Mouse (Mus musculus) cortical plate, adult 2 months (tissue): Measurements from ENCODE around the gene Tbc1d4. TPM values are rescaled to one million over a fixed set of nuclear protein-coding genes. Genes with fewer than 3 reads are reported as not detected.

Experiments
- H3K27ac ChIP-seq: fragments of 200-500 bp; 2 replicates; pipeline ENCODE4 v1.5.1; 2012; ENCODE audit warnings: low read length, control low read depth, inconsistent platforms; ENCODE audit not compliant: insufficient read depth
- H3K4me1 ChIP-seq: fragments of 200-500 bp; 2 replicates; pipeline ENCODE4 v1.6.1; 2011; ENCODE audit warnings: low read length; ENCODE audit not compliant: control insufficient read depth, insufficient read depth
- H3K4me3 ChIP-seq: fragments of 200-500 bp; 2 replicates; pipeline ENCODE4 v1.5.1; 2011; ENCODE audit warnings: mild to moderate bottlenecking, low read length, control low read depth; ENCODE audit not compliant: insufficient read depth
- CTCF ChIP-seq: fragments of 200-500 bp; IDR thresholded peaks from 2 replicates; pipeline ENCODE4 v1.5.1; 2011; ENCODE audit warnings: mild to moderate bottlenecking, control low read depth, low read length; ENCODE audit not compliant: insufficient read depth; ENCODE audit errors: extremely low read depth
- POLR2A ChIP-seq: fragments of 200-500 bp; IDR thresholded peaks from 2 replicates; pipeline ENCODE4 v1.6.1; 2011; ENCODE audit warnings: mild to moderate bottlenecking, low read length, control low read depth; ENCODE audit not compliant: insufficient read depth; ENCODE audit errors: extremely low read depth
- polyA plus RNA-seq: library from polyadenylated mRNA; depleted of rRNA; stranded (reverse); fragments of >200 nt; gene quantifications from 2 replicates; pipeline ENCODE4 v1.2.3, GENCODE M21; 2012

Tbc1d4 gene
- polyA plus RNA-seq, 1 experiment: 6.5 TPM

DNA sequence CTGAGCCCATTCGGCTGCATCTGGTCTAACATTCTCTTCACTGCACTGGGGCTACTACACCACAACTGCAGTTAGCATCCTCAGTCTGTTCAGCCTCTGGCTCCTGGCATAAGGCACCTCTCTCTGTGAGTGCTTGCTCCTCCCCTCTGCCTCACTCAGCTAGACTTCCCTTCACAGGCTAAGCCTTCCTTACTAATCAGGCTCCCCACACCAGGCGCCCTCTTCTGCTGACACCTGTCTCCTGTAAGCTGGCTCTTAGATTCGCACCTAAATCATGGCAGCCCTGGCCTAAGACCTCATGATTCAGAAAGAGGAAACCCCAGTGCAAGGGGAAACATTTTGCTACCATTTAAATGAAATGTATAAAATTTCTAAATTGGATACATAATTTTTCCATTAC, 122.4 kb downstream of the Tbc1d4 start:
- H3K4me3 ChIP-seq: no peak overlapping the region
- H3K27ac ChIP-seq: no peak overlapping the region
- no peak for TF ChIP-seq CTCF
- no peak for TF ChIP-seq POLR2A
- H3K4me1 ChIP-seq: no peaks in the 10 kb centered on the region

DNA sequence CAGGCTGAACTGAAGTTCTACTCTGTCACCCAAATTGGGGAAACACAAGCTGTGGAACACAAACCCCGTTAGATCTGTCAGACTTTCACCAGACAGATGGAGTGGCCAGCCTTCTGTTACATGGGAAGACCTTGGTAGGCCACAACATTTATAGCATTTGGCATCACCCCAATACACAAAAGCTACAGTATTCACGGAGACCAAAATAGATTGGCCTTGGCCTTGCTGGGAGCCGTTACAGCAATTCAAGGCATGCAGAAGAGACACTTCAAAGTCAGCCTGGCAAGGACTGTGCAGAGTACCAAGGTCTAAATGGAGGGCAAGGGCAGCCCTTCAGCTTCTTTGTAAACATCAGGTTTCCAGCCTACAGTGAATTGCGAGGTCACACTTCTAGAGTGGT, 125.8 kb downstream of the Tbc1d4 start:
- no peak for TF ChIP-seq POLR2A
- Histone ChIP-seq H3K4me3 (no peak overlapping the region), H3K27ac (no peak overlapping the region), H3K4me1 (no peaks in the 10 kb centered on the region)

DNA sequence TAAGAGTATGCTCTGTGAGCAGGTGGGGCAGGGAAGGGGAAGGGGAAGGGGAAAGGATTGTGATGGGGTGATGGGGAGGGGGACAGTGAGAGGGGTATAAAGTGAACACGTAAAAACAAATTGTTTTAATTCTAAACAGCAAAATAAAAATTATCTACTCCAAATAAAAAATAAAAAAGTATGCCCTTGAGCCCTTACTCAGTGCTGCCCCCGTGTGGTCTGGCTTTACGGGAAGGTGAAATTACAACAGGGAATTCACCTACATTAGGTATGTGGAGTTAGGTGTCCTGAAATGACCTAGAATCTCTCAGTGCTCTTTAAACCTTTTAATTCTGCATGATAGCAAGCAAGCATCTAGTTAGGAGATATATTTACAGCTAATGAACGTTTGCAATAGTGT, 126.7 kb downstream of the Tbc1d4 start:
- H3K4me1 ChIP-seq: no peaks in the 10 kb centered on the region
- no peak overlapping the region for H3K4me3 ChIP-seq

DNA sequence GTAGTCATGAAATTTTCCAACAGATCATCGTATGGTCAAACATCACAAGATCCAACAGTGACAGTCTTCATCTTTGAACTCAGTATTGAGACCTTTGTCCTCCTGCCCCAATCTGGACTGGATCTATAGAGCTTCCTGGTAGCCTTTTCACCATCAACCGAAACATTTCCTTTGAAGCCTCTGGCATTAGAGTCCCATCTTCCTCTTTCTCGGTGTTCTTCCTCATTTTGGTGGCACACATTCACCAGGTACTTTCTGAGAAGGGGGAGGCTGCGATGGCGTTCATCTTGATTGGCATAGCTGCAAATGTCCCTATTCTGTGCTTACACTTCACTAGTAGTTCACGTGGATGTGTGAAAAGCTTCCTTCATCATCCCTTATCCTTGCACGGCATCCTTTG, 127.8 kb downstream of the Tbc1d4 start:
- H3K4me1 ChIP-seq: no peaks in the 10 kb centered on the region
- TF ChIP-seq POLR2A: no peak
- no peak overlapping the region for H3K4me3 ChIP-seq
- no peak overlapping the region for H3K27ac ChIP-seq

More for the DNA sequence above, 126.7 kb downstream of the Tbc1d4 start:
- H3K27ac ChIP-seq: no peak overlapping the region
- TF ChIP-seq POLR2A (no peak), CTCF (peak; percentile 58)

DNA sequence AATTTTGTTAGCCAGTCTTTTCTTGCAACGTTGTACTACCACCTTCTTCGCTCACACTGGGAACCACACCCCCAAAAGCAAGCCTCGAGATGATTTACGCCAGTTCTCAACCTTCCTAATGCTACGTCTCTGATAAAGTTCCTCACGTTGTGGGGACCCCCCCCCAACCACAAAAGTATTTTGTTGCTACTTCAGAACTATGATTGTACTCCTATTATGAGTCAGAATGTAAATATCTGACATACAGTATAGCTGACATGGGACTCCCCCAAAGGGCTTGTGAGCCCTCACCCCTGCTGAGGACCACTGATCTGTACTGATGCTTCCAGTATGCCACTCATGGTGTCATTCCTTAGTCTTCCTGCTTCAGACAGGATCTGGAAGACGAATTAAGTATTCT, 128.4 kb downstream of the Tbc1d4 start:
- TF ChIP-seq POLR2A: no peak
- TF ChIP-seq CTCF: no peak
- no peak overlapping the region for H3K27ac ChIP-seq
- no peak overlapping the region for H3K4me3 ChIP-seq
- no peaks in the 10 kb centered on the region for H3K4me1 ChIP-seq

DNA sequence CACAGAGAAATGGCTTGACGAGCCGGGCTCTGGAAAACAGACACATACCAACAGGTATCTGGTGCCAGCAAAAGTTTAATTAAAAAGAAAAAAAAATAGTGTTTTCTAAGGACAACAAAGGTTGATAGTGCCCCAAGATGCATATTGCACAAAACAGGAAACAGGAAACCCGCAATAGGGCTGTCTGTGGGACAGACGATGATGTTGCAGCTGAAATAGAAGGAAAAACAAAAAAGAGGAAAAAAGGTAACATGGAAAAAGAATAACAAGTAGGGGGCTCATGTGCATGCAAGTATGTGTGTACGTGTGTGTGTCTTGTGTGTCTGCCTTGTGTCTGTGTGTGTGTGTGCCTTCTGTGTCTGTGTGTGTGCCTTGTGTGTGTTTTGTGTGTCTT, 131.2 kb downstream of the Tbc1d4 start:
- no peaks in the 10 kb centered on the region for H3K4me1 ChIP-seq
- no peak overlapping the region for H3K27ac ChIP-seq
- TF ChIP-seq CTCF (no peak), POLR2A (no peak)
- H3K4me3 ChIP-seq: no peak overlapping the region

DNA sequence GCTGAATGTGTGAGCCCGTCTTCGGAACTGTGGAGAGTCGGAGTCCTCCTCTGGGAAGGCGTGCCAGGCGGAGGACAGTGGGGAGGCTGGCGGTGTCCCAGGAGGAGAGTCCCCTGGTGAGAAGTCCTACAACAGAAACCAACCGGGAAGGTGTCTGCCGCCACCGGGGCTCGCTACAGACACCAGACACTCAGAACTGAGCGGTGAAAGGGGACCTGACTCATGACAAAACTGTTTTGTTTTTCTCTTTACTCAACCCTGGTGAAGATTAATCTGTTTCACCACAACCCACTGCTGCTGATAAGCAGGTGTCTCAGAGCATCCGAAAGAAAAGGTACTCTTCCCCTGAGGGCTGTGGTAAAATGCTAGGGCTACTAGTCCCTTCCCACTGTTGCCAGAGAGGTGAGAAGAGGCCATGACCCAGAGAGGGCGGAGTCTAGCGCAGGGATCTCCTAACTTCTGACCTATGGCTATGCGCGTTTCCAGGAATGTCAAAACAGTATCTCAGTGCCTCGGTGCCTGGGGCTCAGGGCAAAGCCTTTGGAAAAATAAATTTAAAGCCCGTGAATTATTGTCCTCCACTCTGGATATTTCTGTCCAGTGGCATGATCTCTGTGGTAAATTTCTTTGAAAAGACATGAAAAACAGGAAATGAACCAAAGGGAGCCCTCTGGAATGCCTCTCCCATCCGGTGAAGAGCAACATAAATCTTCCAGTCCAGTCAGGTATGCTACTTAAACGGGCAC, 131.7 kb downstream of the Tbc1d4 start:
- H3K4me1 ChIP-seq: no peaks in the 10 kb centered on the region
- no peak overlapping the region for H3K27ac ChIP-seq
- no peak for TF ChIP-seq POLR2A
- TF ChIP-seq CTCF: no peak
- no peak overlapping the region for H3K4me3 ChIP-seq

DNA sequence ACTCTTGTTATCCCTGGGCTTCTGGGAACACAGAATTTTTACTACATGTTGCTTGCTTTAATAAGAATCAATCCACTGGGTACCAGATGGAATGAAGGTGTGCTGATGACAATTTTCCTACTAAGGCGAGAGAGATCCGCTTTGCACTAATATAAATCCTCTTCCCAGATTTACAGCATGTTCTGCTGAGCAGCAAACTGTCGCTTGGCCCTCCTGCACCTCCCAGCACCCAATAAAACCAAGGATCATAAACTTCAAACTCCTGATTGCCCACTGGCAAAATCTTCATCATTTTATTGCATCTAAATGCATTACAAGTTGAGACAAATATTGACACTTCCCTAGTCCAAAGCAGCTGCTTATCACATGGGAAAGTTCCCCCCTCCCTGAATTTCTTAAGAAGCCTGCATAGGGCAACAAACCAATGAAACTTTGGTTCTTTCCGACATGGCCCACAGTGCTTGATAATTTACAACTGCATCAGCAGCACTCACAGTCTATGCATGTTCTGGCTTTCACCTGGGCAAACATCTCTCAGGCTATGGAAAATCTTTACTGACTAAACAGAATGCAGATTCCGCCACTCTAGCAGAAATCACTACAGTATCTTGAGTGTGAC, 139.4 kb downstream of the Tbc1d4 start:
- Histone ChIP-seq H3K4me1 (no peaks in the 10 kb centered on the region), H3K27ac (no peak overlapping the region), H3K4me3 (no peak overlapping the region)
- TF ChIP-seq POLR2A (no peak), CTCF (no peak)

DNA sequence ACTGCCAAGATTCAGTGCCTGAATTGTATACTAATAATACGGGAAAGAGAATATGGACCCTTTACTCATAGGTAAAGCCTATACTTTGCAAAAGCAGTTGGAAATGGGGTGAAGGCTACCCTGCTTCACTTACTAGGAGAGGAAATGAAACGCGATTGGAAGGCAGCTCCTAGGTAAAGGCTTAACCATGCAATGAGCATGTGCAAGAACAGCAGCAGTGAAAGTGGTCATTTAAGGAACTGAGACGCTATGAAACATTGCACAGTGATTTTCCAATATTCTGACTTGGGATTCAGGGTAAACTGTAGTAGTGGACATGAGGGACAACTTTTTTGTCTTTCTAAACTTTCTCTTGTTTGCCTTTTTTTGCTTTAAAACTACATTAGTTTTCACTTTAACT, 140.8 kb downstream of the Tbc1d4 start:
- TF ChIP-seq CTCF (no peak), POLR2A (no peak)
- H3K27ac ChIP-seq: no peak overlapping the region
- no peaks in the 10 kb centered on the region for H3K4me1 ChIP-seq
- H3K4me3 ChIP-seq: no peak overlapping the region

DNA sequence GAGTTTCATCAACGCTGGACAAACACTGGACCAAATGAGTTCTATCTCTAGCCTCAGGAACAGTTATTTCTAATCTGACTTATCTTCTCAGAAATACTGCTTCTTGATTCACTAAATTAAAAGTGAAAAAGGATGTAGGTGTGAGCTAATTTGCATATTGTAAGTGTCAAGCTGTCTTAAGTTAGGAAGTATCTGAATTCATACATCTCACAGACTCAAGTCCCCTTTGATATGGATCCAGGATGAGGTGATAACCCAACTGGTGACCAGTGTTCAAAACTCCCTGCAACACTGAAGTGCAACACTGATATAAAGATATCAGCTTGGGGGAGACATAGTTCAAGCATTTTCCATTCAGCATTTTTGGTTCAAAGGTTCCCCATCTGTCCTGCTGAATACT, 141.5 kb downstream of the Tbc1d4 start:
- no peak overlapping the region for H3K4me3 ChIP-seq
- TF ChIP-seq POLR2A: no peak
- no peak for TF ChIP-seq CTCF
- H3K4me1 ChIP-seq: no peaks in the 10 kb centered on the region
- H3K27ac ChIP-seq: no peak overlapping the region
